Mouse (Mus musculus) T-helper 17 cell (primary cell): ENCODE measurements around the gene Rab32.
"Not testable (repeated sequence)": the region's sequence is repeated elsewhere in the genome, so short reads cannot be mapped to it uniquely, and the experiment has no call there.

Source experiments
- in situ Hi-C, 2 experiments: fragments of 300-600 bp; cut with MboI, MseI; formaldehyde crosslinking; loops; 1 replicate in 1 of 2; 2 replicates in 1 of 2; pipeline ENCODE4 v1.15.1; 2025; ENCODE audit warnings: high pct_unique_total_duplicates in 2 of 2

Gene Rab32

GRCm38 (mm10) chr10:10557570-10558336 lies at the start of gene Rab32:
Rab32 (minus strand) TSS chr10:10558265.
- in situ Hi-C loops: loop anchor here in 1 of 2 experiments (10.0 to 25.0 kb wide), 2 partner anchors 203 to 745 kb away; no protein-coding TSS in a partner anchor

GRCm38 (mm10) chr10:10600771-10601170 lies 42.7 kb upstream of the Rab32 start:
- in situ Hi-C loops: no loop called here

- in situ Hi-C loops: not testable (repeated sequence)
Measured at GRCm38 (mm10) chr10:10597495-10597894, 39.4 kb upstream of the Rab32 start.

GRCm38 (mm10) chr10:10580811-10581210 lies 22.7 kb upstream of the Rab32 start:
- in situ Hi-C loops: no loop called here

DNA sequence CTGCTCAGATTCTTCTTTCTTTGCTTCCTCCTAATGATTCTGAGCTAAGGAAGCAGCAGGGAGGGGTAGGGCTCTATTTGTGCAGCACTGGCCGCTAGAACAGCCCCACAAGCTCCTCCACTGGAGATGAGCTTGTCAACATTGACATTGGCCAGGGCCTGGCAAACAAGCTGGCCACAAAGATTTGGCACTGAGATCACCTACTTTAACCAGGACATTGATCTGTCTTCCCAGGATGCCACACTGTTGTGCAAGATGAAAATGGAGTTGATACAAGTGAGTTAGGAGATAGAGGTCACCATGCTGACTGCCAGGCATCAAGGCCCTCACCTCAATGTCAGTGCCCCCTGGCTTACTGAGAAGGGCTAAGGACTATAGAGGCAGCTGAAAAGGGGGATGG lies 21.8 kb upstream of the Rab32 start:
- in situ Hi-C loops: no loop called here

- in situ Hi-C loops: loop anchor here in 1 of 2 experiments (10.0 to 25.0 kb wide), 2 partner anchors 204 to 746 kb away; no protein-coding TSS in a partner anchor
Measured at GRCm38 (mm10) chr10:10558337-10558711, 259 bp upstream of the Rab32 start.

DNA sequence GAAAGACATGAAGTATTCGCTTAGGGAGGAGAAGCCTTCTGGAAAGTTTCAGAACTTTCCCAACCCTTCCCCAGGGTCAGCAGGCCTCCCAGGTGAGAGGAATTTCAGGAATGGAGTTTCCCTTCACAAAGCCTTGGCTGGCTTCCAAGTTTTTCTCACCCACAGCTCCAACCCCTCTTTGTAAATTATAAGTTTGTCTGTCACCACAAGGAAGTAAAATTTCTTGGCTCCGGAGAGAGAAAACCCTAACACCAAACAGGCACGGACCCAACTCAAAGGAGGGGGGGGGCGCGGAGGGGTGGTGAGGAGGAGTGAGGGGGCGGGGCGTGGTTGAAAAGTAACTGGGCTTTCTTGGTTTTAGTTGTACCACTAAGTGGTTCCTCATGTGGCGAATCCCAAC lies 980 bp downstream of the Rab32 start:
- in situ Hi-C loops: loop anchor here in 1 of 2 experiments (10.0 to 25.0 kb wide), 2 partner anchors 202 to 745 kb away; no protein-coding TSS in a partner anchor

DNA sequence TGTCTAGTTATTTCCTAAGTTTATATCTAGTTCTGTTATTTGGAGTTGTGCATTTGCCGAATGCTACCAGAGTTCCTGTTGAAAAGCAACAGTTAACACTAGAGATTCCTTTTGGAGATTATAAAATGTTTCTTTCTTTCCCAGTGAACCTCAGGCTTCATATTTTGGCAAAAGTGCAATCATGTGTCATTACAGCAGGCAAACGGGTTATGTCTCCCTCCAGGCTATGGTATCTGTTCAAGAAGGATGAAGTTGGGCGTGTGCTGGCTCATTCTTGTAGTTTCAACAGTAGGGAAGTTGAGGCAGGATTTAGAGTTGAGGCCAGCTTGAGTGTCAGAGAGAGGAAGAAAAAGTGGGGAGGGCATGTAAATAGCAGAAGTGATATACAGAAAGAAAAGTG lies 2.4 kb downstream of the Rab32 start:
- in situ Hi-C loops: loop anchor here in 1 of 2 experiments (10.0 to 25.0 kb wide), 2 partner anchors 201 to 743 kb away; no protein-coding TSS in a partner anchor

DNA sequence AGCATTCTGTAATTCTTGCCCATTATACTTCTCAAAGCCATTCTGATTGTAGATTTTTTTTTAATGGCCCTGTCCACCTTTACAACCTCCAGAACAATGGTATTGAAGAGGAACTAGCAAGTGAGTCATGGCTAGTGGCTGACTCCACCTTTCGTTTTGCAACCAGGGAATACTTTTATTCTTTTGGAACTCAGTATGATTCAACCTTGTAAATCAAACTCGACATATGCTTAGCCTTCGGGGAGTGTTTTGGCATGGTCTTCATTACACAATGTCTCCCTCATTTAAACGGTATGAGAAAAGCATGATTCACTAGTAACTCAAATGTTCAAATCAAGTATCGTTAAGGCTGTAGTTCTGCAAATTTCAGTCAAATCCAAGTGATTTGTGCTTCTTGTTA lies 2.8 kb downstream of the Rab32 start:
- in situ Hi-C loops: loop anchor here in 1 of 2 experiments (10.0 to 25.0 kb wide), 2 partner anchors 200 to 743 kb away; no protein-coding TSS in a partner anchor

DNA sequence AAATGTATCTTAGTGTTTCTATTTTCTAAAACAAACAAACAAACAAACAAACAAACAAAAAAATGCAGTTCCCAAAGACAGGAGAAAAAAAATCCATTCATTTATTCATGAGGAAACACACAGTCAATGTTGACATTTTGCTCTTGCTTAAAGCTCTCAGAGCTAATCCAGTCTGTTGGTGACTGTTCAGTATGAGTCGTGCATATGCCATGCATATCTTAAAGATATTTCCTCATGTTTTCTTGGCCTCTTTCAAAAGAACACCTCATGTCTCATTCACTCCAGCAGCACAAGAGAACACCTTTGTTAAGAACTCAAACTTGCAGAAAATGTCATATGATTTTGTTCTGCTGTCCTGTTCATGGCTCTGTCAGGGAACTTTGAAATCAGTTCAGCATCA lies 7.9 kb downstream of the Rab32 start:
- in situ Hi-C loops: loop anchor here (5.0 to 25.0 kb wide), 4 partner anchors 88 to 738 kb away; no protein-coding TSS in a partner anchor

DNA sequence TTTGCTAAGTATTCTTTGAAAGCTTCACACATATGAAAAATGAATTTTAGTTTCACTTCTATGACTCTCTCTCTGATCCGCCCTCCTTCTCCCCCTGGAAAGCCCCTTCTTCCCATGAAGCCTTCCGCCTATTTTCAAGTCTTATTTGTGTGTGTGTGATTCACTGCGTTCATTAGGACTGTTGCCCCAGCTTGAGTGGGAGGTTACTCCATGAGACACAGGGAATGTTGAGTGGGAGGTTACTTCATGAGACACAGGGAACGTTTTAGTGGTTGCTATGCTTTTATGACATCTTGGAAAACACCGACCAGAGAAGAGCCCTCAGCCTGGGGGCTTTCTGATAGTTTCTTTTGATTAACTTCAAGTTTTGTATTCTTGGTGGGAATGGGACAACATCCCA lies 11.4 kb downstream of the Rab32 start:
- in situ Hi-C loops: no loop called here

GRCm38 (mm10) chr10:10544955-10545354 lies 13.1 kb downstream of the Rab32 start:
- in situ Hi-C loops: no loop called here
